Mouse (Mus musculus) c-Kit-positive CD71-negative TER-119-negative erythroid progenitor cells, embryonic 14.5 days (primary cell): ENCODE measurements around the gene Gm20388.
A peak's percentile ranks its signal among the peaks of the same experiment; 100 is the strongest.
"Not testable (repeated sequence)": the region's sequence is repeated elsewhere in the genome, so short reads cannot be mapped to it uniquely, and the experiment has no call there.

Experiments used
- DNase-seq: peaks from one replicate; pipeline ENCODE4 v3.0.0-alpha.2; 2013; ENCODE audit warnings: low read depth

Gene Gm20388

GRCm38 (mm10) chr8:123381711-123382110 is 3471.1 kb downstream of the Gm20388 start:
- no peak for DNase-seq

GRCm38 (mm10) chr8:123382516-123382915 is 3471.9 kb downstream of the Gm20388 start:
- no peak for DNase-seq

GRCm38 (mm10) chr8:123384883-123385540 is 3474.4 kb downstream of the Gm20388 start:
- peak; percentile 32 for DNase-seq

- no peak for DNase-seq
These were observed 3476.4 kb downstream of the Gm20388 start for GRCm38 (mm10) chr8:123387041-123387440.

DNA sequence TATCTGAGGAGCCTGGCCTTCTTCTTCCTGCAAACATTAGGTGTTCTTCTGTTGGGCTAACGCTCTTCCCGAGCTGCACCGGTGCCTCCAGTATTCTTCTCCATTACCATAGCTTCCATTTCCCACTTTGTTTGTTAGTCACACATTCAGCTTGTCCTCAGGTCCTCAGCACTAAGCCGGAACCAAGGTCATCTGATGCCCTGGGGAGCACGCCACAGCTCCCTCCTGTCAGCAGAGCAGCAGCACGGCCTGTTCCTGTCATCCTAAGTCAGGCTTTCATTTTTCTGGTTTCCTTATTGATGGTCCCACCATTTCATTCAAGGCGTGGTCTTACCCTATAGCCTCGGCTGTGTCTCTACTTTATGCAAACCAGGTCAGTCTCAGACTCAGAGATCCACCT is 3477.2 kb downstream of the Gm20388 start:
- DNase-seq = no peak

GRCm38 (mm10) chr8:123389026-123389425 is 3478.4 kb downstream of the Gm20388 start:
- DNase-seq = no peak

DNA sequence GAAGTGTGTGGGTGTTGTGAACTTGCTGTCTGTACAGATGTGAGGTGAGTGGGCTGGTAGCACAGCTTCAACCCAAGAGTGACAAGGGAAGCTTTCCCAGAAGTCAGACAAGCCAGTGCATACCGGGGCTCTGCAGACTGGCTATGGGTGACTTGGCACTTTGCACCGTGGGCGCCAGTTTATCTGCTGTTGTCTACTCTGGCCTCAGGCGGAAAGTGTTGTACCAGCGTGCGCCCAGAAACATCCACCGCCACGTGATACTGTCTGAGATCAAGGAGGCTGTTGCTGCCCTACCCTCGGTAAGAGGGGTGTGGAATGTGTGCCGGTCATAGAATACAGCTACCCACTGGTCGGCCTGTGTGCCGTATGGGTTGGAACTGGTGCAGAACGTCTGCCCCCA is 3487.7 kb downstream of the Gm20388 start:
- DNase-seq = no peak

GRCm38 (mm10) chr8:123401936-123402335 is 3491.3 kb downstream of the Gm20388 start:
- DNase-seq = no peak

DNA sequence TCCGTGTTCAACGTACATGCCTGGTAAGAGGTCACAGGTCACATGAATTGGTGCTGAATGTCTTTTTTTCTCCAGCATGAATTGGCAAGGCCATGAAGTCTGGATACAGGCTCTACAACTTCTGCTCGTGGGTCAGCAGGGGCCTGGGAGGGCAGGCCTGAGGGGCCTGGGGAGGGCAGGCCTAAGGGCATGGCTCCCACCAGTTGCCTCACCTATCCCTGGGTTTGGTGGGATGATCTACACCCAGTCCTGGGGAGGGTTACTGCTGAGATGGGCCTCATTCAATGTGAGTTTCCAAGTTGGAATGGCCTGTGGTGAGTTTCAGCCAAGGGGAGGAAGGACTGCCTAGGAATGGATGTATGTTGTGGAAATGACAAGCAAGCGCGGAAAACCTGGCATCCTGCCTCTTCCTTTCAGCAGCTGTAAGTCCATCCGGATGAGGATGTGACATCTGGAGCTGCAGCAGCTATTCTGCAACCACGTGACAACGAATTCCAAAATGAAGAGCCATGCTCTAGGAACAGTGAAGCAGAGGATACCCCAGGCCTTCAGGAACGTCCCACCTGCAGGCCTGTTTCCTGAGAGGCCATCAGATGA is 3492.2 kb downstream of the Gm20388 start:
- no peak for DNase-seq

GRCm38 (mm10) chr8:123404521-123404920 is 3493.9 kb downstream of the Gm20388 start:
- DNase-seq = no peak

GRCm38 (mm10) chr8:123406786-123407185 is 3496.1 kb downstream of the Gm20388 start, which contains the start of gene Mc1r:
TSS of gene Mc1r (plus strand) at chr8:123407107.
- DNase-seq = peak; percentile 64

DNA sequence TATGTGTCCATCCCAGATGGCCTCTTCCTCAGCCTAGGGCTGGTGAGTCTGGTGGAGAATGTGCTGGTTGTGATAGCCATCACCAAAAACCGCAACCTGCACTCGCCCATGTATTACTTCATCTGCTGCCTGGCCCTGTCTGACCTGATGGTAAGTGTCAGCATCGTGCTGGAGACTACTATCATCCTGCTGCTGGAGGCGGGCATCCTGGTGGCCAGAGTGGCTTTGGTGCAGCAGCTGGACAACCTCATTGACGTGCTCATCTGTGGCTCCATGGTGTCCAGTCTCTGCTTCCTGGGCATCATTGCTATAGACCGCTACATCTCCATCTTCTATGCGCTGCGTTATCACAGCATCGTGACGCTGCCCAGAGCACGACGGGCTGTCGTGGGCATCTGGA is 3497.0 kb downstream of the Gm20388 start:
- DNase-seq = no peak

GRCm38 (mm10) chr8:123408586-123409544 is 3498.2 kb downstream of the Gm20388 start:
- no peak for DNase-seq

DNA sequence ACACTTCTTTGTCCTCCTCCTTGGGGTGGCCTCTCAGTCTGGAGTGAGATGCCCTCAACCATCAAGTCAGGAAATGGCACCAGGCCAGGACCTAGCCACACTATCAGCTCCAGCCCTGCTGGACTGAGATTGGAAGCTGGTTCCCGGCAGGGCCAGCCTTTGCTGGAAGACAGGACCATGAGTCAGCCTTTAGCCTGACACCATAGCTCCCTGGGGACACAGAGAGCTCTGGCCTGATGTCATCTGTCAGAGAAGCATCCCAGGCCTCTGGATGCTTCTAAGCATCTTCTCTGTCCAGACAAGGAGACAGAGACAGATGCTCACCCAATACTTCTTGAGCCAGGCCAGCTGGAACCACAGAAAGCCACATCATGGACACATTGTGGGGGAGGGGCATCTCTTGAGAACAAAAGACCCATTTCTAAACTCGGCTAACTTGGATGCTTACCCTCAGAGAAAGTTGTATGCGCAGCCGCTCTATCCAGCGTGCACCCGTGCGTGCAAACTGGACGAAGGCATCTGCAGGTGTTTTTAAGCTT is 3499.5 kb downstream of the Gm20388 start:
- no peak for DNase-seq

DNA sequence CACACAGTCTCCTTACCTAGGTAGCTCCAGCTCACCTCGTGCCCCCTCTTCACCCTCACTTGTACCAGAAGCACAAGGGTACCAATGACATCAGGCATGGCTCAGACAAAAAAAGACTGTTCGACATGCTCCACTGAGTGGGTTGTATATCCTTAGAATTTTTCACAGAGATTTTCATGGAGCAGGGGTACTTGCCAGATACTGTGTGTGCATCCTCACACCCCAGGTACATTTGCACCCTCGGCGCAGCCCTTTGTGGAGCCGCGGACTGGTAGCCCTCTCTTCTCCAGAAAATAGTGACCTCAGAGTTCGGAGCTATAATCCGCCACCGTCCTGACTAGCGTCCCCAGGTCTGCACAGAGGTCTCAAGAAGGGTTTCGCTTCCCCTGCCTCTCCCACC is 3500.1 kb downstream of the Gm20388 start:
- no peak for DNase-seq

GRCm38 (mm10) chr8:123411246-123411645 is 3500.6 kb downstream of the Gm20388 start, which contains the start of gene Tubb3:
TSS of gene Tubb3 (plus strand) at chr8:123411424.
- DNase-seq = no peak

GRCm38 (mm10) chr8:123411781-123412327 is 3501.2 kb downstream of the Gm20388 start:
- DNase-seq = no peak

- DNase-seq = no peak
These were observed 3502.0 kb downstream of the Gm20388 start for GRCm38 (mm10) chr8:123412560-123413170.

DNA sequence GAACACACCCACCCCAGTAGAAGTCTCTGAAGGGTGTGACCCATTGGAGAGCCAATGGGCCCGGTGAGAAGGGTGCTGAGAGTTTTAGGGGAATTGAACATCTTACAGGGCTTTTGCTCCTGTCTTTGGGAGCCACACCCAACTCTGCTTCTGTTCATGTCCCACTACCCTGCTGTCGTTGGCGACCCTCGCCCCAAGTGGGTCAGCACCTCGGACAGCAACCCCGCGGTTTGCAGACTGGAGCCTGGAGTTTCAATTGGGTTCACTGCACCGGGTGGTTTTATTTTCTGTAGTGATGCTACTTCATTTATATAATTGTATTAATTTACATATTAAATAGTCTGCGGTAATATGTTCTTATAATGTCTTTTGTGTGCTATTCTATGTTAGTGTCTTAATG is 3503.6 kb downstream of the Gm20388 start:
- no peak for DNase-seq

GRCm38 (mm10) chr8:123414997-123415696 is 3504.5 kb downstream of the Gm20388 start:
- DNase-seq = not testable (repeated sequence)
